Mouse (Mus musculus): Measurements from ENCODE around the gene Rsph1.

- TF ChIP-seq POLR2A (IDR thresholded peaks at IDR 0.05; ENCODE audit: borderline replicate concordance, extremely low read depth, low read depth, low read length) (no peak), CTCF (IDR thresholded peaks at IDR 0.05; ENCODE audit: insufficient read depth, low read length) (no peak)
Measured at GRCm38 (mm10) chr17:31280269-31280668, 3.1 kb upstream of the Rsph1 start.
